Mouse (Mus musculus): ENCODE data around the gene Dglucy. TPM values are rescaled to one million over a fixed set of nuclear protein-coding genes. Genes with fewer than 3 reads are reported as not detected.

Dglucy gene
- polyA plus RNA-seq, 1 experiment from 2014 or later = 3.6 TPM

DNA sequence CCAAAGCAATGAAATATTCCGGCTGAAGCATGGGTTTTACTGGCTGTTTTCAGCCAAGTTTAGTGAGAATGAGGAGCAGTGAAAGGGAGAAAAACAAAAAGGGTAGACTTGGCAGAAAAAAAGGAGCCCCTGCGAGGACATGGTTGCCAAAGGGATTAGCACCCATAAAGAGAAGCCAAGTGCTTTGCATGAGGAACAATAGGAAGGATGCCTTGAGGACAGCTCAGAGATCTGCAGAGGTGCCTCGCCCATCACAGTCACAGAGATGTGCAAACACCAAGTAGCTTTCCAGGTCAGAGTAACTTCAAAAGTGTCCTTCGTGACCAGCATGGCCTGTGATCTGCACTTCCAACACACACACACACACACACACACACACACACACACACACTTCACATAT is 21.4 kb upstream of the Dglucy start:
- no peaks in the 10 kb centered on the region for H3K36me3 ChIP-seq (ENCODE audit: control insufficient read depth, insufficient read depth, low read length)
- no peak for ATAC-seq (ENCODE audit: low FRiP score, low TSS enrichment)
- H3K4me1 ChIP-seq (ENCODE audit: control insufficient read depth, insufficient read depth, low read length) = no peaks in the 10 kb centered on the region
- H3K4me3 ChIP-seq (ENCODE audit: low read length) = no peak overlapping the region
- WGBS = 71% methylated on average over 4 of the region's 4 CpGs
- H3K9ac ChIP-seq (ENCODE audit: low read depth, low read length) = no peak overlapping the region
- H3K27ac ChIP-seq (ENCODE audit: low read depth, low read length) = no peak overlapping the region
- H3K9me3 ChIP-seq (ENCODE audit: control insufficient read depth, low read length) = no peaks in the 10 kb centered on the region
- no peaks in the 10 kb centered on the region for H3K27me3 ChIP-seq (ENCODE audit: control insufficient read depth, insufficient read depth, low read length)
- no peak overlapping the region for H3K4me2 ChIP-seq (replicated peaks; ENCODE audit: low read depth, low read length)

DNA sequence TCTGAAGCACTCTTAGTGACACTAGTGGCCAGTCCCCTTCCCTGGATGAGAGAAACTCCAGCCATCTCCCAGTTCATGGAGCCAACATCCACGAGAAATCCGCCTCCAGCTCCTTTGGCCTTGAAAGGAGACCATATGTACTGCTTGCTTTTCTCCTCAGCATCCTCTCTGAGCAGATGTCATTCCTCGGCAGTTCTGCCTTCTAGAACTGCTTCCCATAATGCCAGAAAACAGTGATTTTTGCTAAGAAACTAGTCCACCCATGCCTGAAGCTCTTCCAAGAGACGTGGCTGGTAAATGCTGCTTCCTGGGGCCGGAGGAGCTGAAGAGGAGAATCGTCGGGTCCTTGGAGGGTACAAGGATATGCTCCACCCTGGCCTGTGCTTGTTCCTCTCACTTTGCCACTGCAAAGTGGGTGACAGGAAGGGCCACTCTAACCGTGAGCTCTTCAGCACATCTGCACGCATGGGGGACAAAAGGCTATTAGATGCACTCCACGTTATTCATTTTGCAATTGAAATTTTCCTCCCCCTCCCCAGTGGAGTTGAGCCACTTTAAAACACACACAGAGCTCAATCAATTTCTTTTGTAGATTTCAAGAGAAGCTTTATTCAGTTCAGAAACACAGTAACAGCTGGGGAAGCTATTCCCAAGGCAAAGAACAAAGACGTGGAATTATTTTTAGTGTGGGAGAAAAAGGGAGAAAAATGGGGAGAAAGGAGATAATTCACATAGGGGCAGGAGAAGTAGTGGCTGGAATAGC is 16.0 kb upstream of the Dglucy start:
- Histone ChIP-seq H3K4me2 (replicated peaks; ENCODE audit: low read depth, low read length) (no peak overlapping the region), H3K27ac (ENCODE audit: low read depth, low read length) (no peak overlapping the region), H3K36me3 (ENCODE audit: control insufficient read depth, insufficient read depth, low read length) (no peaks in the 10 kb centered on the region), H3K4me1 (ENCODE audit: control insufficient read depth, insufficient read depth, low read length) (no peaks in the 10 kb centered on the region), H3K9me3 (ENCODE audit: control insufficient read depth, low read length) (no peaks in the 10 kb centered on the region), H3K27me3 (ENCODE audit: control insufficient read depth, insufficient read depth, low read length) (no peaks in the 10 kb centered on the region), H3K9ac (ENCODE audit: low read depth, low read length) (no peak overlapping the region), H3K4me3 (ENCODE audit: low read length) (no peak overlapping the region)
- ATAC-seq (ENCODE audit: low FRiP score, low TSS enrichment) = no peak
- WGBS = 73% methylated on average over 11 of the region's 11 CpGs

DNA sequence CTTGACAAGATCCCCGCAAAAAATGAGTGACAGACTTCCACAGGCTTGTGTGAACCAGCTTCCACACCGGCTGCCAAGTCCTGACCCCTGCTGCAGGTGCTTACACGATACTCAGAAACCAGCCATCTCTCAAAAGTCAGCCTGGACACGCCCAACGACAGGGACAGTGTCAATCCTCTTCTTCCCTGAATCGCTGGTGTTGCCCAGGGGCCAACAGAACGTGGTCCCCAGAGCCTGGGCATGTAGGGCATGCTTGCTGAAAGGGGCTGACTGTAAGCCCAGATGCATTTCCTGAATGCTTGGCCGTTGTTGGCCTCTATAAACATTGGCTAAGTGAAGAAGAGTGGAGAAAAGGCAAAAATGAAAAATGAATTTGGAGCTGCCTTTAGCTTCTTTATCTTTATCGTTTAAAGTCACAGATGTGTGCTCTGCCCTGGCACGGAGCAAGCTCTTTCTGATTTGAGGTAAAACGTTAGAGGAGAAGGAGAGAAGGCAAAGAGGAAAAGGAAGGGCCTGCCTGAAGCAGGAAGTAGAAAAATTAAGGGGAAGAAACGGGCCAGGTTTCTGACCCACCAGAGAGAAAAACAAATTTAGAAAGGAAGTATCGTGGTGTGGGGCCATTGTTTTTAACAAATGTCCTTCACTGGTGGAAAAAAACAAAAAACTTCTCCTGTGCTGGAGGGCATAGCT is 14.4 kb upstream of the Dglucy start:
- no peaks in the 10 kb centered on the region for H3K27me3 ChIP-seq (ENCODE audit: control insufficient read depth, insufficient read depth, low read length)
- H3K9me3 ChIP-seq (ENCODE audit: control insufficient read depth, low read length) = no peaks in the 10 kb centered on the region
- no peak overlapping the region for H3K4me2 ChIP-seq (replicated peaks; ENCODE audit: low read depth, low read length)
- WGBS = 64% methylated on average over 13 of the region's 13 CpGs
- no peak overlapping the region for H3K9ac ChIP-seq (ENCODE audit: low read depth, low read length)
- H3K4me3 ChIP-seq (ENCODE audit: low read length) = no peak overlapping the region
- H3K27ac ChIP-seq (ENCODE audit: low read depth, low read length) = 0 out of 2 replicates have a peak overlapping the region, but pooled peaks have one; percentile 24
- no peaks in the 10 kb centered on the region for H3K36me3 ChIP-seq (ENCODE audit: control insufficient read depth, insufficient read depth, low read length)
- H3K4me1 ChIP-seq (ENCODE audit: control insufficient read depth, insufficient read depth, low read length) = no peaks in the 10 kb centered on the region
- ATAC-seq (ENCODE audit: low FRiP score, low TSS enrichment) = no peak

DNA sequence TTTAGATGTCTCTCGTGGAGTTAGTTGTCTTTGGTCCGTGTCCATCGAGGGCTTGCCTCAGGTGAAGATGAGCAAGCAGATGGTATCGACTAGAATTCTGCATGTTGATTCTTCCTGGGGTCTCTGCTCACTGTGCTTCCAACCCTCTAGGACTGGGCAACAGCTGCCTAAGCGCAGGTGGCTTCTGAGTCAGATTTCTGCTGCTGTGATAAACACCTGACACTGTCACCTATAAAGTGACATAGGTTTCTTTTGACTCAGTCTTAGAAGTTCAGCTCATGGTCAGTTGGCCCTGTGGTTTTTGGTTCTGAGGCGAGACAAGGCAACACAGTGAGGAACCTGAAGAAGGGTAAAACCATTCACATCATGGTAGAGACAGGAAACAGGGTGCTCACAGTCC is 9.0 kb upstream of the Dglucy start:
- 89% methylated on average over 6 of the region's 6 CpGs for WGBS
- no peak overlapping the region for H3K4me2 ChIP-seq (replicated peaks; ENCODE audit: low read depth, low read length)
- H3K9me3 ChIP-seq (ENCODE audit: control insufficient read depth, low read length) = no peaks in the 10 kb centered on the region
- H3K4me1 ChIP-seq (ENCODE audit: control insufficient read depth, insufficient read depth, low read length) = no peaks in the 10 kb centered on the region
- no peak overlapping the region for H3K9ac ChIP-seq (ENCODE audit: low read depth, low read length)
- no peak overlapping the region for H3K4me3 ChIP-seq (ENCODE audit: low read length)
- H3K27me3 ChIP-seq (ENCODE audit: control insufficient read depth, insufficient read depth, low read length) = no peaks in the 10 kb centered on the region
- no peak for ATAC-seq (ENCODE audit: low FRiP score, low TSS enrichment)
- no peaks in the 10 kb centered on the region for H3K36me3 ChIP-seq (ENCODE audit: control insufficient read depth, insufficient read depth, low read length)
- no peak overlapping the region for H3K27ac ChIP-seq (ENCODE audit: low read depth, low read length)

DNA sequence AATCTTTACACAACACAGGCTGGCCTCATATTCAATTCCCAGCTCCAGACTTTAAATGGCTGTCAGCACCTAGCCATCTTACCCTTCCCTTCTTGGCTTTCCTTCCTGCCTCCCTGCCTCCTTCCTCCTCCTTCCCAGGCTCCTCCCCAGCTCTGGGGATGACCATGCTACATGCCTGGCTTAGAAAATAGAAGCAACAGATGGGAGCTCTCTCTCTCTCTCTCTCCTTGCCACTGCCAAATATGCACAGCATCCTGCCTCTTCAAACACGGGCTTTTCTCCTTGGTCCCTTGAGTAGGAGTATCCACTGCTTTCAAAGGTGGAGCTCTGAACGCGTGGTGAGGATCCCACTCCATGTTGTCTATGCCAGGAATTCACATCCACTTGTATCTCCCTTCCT is 8.1 kb upstream of the Dglucy start:
- no peaks in the 10 kb centered on the region for H3K9me3 ChIP-seq (ENCODE audit: control insufficient read depth, low read length)
- no peaks in the 10 kb centered on the region for H3K4me1 ChIP-seq (ENCODE audit: control insufficient read depth, insufficient read depth, low read length)
- H3K9ac ChIP-seq (ENCODE audit: low read depth, low read length) = no peak overlapping the region
- no peaks in the 10 kb centered on the region for H3K27me3 ChIP-seq (ENCODE audit: control insufficient read depth, insufficient read depth, low read length)
- H3K27ac ChIP-seq (ENCODE audit: low read depth, low read length) = no peak overlapping the region
- no peak for ATAC-seq (ENCODE audit: low FRiP score, low TSS enrichment)
- H3K36me3 ChIP-seq (ENCODE audit: control insufficient read depth, insufficient read depth, low read length) = no peaks in the 10 kb centered on the region
- no peak overlapping the region for H3K4me2 ChIP-seq (replicated peaks; ENCODE audit: low read depth, low read length)
- no peak overlapping the region for H3K4me3 ChIP-seq (ENCODE audit: low read length)
- WGBS = 76% methylated on average over 3 of the region's 3 CpGs

DNA sequence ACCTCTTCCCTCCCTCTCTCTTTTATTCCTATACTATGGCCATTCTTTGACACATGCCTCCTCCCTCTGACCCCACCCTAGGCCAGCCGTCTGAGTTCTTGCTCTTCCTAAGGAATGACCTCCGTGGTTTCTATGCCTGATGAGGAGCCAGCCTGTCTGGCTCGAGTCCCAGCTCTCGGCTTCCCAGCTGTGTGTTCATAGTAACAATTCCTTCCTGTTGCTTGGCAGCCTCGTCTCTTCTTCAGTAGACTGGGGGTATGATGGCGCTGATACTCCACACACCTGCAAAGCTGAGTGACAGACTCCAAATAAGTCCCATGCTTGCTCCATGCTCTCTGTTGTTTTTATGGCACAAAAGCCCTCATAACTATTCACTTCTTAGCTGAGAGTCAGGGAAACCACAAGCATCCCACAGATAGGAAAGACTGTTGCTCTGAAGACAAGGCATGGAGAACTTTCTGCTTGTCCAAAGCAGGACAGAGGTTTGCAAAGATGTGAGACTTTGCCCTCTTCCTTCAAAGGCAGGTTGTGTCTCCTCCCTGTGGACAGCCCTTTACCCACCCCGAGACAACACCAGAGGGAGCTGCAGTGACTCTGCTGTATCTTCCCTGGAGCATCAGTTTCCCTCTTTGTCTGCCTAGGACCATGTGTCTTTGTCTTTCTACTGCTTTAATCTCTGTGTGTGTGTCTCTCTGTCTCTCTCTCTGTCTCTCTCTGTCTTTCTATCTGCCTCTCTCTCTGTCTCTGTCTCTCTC is 6.5 kb upstream of the Dglucy start:
- Histone ChIP-seq H3K4me2 (replicated peaks; ENCODE audit: low read depth, low read length) (no peak overlapping the region), H3K27me3 (ENCODE audit: control insufficient read depth, insufficient read depth, low read length) (no peaks in the 10 kb centered on the region), H3K27ac (ENCODE audit: low read depth, low read length) (no peak overlapping the region), H3K4me1 (ENCODE audit: control insufficient read depth, insufficient read depth, low read length) (no peaks in the 10 kb centered on the region), H3K36me3 (ENCODE audit: control insufficient read depth, insufficient read depth, low read length) (no peaks in the 10 kb centered on the region), H3K4me3 (ENCODE audit: low read length) (no peak overlapping the region), H3K9me3 (ENCODE audit: control insufficient read depth, low read length) (no peaks in the 10 kb centered on the region), H3K9ac (ENCODE audit: low read depth, low read length) (no peak overlapping the region)
- WGBS = 44% methylated on average over 7 of the region's 7 CpGs
- ATAC-seq (ENCODE audit: low FRiP score, low TSS enrichment) = no peak

GRCm38 (mm10) chr12:100774756-100775155 is 4.1 kb upstream of the Dglucy start:
- ATAC-seq (ENCODE audit: low FRiP score, low TSS enrichment) = no peak
- Histone ChIP-seq H3K4me2 (replicated peaks; ENCODE audit: low read depth, low read length) (no peak overlapping the region), H3K9me3 (ENCODE audit: control insufficient read depth, low read length) (no peaks in the 10 kb centered on the region), H3K4me3 (ENCODE audit: low read length) (no peak overlapping the region), H3K36me3 (ENCODE audit: control insufficient read depth, insufficient read depth, low read length) (no peaks in the 10 kb centered on the region), H3K9ac (ENCODE audit: low read depth, low read length) (no peak overlapping the region), H3K27ac (ENCODE audit: low read depth, low read length) (no peak overlapping the region), H3K4me1 (ENCODE audit: control insufficient read depth, insufficient read depth, low read length) (no peaks in the 10 kb centered on the region), H3K27me3 (ENCODE audit: control insufficient read depth, insufficient read depth, low read length) (no peaks in the 10 kb centered on the region)
- 72% methylated on average over 7 of the region's 7 CpGs for WGBS

- no peak overlapping the region for H3K9ac ChIP-seq (ENCODE audit: low read depth, low read length)
- H3K36me3 ChIP-seq (ENCODE audit: control insufficient read depth, insufficient read depth, low read length) = no peaks in the 10 kb centered on the region
- H3K4me2 ChIP-seq (replicated peaks; ENCODE audit: low read depth, low read length) = no peak overlapping the region
- no peaks in the 10 kb centered on the region for H3K9me3 ChIP-seq (ENCODE audit: control insufficient read depth, low read length)
- H3K4me1 ChIP-seq (ENCODE audit: control insufficient read depth, insufficient read depth, low read length) = no peaks in the 10 kb centered on the region
- H3K27ac ChIP-seq (ENCODE audit: low read depth, low read length) = no peak overlapping the region
- ATAC-seq (ENCODE audit: low FRiP score, low TSS enrichment) = no peak
- H3K27me3 ChIP-seq (ENCODE audit: control insufficient read depth, insufficient read depth, low read length) = no peaks in the 10 kb centered on the region
- H3K4me3 ChIP-seq (ENCODE audit: low read length) = no peak overlapping the region
Observed at GRCm38 (mm10) chr12:100775291-100775690, 3.6 kb upstream of the Dglucy start.

Measured in kidney, embryonic 14.5 days (tissue).